Mouse (Mus musculus) c-Kit-negative CD71-positive TER-119-positive erythroid progenitor cells, embryonic 14.5 days (primary cell): ENCODE measurements around the gene Rassf2.

Experiments used
- DNase-seq: peaks from one replicate; pipeline ENCODE4 v3.0.0-alpha.2; 2013; ENCODE audit warnings: low read depth, low spot score

The Rassf2 gene

GRCm38 (mm10) chr2:132029646-132030417 is at the start of gene Rassf2:
Gene Rassf2 (minus strand): TSS chr2:132030258.
- no peak for DNase-seq

DNA sequence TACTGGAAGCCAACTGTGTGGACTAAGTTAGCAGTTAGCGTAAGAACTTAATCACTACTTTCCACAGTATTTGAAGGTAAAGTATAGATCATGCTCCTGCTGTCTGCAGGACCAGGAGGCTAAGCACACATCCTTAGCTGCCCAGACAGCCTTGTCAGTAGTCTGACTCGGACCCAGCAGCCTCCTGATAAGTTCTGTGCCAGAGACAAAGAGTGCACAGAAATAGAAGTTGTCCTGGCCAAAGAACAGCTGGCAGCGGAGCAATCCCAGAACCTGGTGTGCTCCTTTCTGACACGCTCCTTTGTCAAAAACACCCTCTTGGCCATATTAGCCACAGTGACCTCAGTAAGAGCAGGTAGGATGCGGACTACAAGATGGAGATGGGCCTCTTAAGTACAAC is 49.1 kb upstream of the Rassf2 start:
- DNase-seq = no peak

DNA sequence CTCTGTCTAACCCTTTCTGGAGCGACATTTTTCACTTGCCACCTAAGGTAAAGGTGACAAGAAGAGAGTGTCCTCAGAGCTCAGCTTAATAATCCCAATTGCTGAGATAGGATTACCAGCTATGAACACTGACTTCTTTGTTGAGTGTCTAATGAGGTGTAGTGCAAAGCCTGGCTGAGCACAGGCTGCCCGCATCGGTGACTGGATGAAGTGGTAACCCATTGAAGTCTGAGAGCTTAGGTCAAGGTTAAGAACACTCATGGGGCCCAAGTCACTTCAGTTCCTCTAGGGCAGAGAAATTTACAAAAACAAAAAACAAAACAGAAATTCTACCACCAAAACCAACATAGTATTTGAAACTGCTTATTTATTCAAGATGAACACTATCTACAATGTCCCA is 43.0 kb upstream of the Rassf2 start:
- no peak for DNase-seq

GRCm38 (mm10) chr2:132069985-132070735 is 40.1 kb upstream of the Rassf2 start:
- no peak for DNase-seq

- no peak for DNase-seq
Measured at GRCm38 (mm10) chr2:132064185-132064831, 34.2 kb upstream of the Rassf2 start.

- DNase-seq = no peak
Measured at GRCm38 (mm10) chr2:132063776-132064175, 33.7 kb upstream of the Rassf2 start.

DNA sequence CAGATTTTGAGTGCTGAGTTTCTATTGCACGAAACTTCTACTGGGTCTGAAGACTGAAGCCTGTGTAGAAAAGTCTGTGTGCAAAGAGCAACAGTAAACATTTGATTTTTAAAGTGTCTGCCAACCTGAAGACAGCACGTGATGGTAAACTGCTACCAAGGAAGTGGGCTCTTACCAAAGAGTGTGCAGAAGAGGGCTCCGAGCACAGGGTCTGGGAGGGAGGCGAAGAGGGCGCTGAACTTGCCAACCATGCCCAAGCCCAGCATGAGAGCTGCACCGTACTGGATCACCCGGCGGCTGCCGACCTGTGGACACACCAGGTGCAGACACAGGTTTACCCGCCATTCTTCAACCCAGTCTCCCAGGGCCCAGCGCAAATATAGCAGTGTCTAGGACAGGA is 31.8 kb upstream of the Rassf2 start:
- no peak for DNase-seq

- DNase-seq = no peak
Measured at GRCm38 (mm10) chr2:132059919-132060318, 29.9 kb upstream of the Rassf2 start.

- no peak for DNase-seq
Measured at GRCm38 (mm10) chr2:132055349-132055753, 25.3 kb upstream of the Rassf2 start.

GRCm38 (mm10) chr2:132053824-132054223 is 23.8 kb upstream of the Rassf2 start:
- DNase-seq = no peak

DNA sequence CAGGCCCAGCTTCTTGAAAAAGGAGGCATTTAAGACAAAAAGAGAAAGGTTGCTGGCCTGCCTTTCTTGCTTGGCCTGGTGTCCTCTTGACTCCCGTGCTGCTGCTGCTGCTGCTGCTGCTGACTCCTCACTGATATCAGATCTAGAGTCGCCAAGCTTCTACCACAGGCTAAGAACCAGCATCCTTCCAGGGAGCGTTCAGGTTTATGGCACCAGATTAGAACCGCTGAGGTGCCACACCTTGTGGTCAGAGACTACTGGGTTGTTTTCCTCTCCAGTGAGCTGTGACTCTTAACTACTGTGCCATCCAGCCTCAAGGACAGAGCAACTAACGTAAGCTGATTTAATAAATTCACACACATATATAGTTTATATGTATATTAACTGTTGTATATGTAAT is 21.7 kb upstream of the Rassf2 start:
- no peak for DNase-seq

DNA sequence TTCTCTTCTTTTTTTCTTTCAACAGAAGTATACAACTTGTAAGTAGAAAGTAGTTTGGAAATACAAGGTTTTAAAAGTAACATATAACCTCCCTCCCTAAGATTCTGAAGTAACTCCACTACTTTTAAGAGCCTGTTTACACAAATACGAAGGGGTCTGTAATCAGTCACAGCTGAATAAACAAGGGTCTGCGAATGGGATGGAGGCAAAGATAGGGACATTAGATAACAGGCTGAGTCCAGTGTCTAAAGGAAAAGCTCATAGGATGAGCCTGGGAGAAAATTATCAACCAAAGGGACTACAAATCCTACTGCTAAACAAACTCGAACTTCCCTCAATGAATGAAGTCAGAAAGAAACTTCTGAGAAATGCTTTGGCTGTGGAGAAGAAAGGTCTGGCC is 19.9 kb upstream of the Rassf2 start:
- DNase-seq = no peak

DNA sequence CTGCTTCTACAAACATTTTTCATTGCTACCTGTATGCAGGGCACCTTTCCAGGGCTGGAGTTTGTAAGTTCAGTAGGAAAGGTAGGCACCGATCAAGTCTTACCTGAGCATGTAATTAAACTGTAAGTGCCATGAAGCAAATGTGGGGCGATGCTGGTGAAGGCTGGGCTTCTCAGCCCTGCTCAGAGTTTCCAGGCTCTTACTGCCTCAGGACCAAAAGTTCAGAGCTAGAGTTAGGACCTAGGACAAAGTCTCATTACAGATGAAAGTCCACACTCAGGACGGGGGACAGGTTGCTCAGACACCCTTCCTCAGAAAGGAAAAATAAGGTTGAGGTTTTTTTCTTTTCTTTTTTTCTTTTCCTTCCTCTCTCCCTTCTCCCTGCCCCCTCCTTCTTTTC is 19.4 kb upstream of the Rassf2 start:
- DNase-seq = no peak

GRCm38 (mm10) chr2:132048143-132048772 is 18.2 kb upstream of the Rassf2 start:
- no peak for DNase-seq

DNA sequence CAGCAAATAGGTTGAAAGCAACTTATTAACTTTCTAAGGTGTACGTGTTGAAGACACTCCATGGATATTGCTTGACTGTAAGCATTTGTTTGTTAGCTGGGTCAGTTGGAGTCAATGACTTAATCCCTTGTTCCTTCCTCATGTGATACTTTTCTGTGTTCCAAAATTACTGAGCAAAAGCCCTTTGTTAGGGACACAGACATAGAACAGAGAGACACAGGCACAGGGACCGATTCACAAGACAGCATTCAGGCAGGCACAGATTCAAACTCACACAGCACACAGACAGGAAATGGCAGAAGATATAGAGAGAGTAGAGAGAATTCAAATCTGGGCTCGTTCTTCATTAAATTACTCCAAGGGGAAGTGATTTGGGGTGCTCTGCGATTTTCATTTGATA is 17.3 kb upstream of the Rassf2 start:
- no peak for DNase-seq

DNA sequence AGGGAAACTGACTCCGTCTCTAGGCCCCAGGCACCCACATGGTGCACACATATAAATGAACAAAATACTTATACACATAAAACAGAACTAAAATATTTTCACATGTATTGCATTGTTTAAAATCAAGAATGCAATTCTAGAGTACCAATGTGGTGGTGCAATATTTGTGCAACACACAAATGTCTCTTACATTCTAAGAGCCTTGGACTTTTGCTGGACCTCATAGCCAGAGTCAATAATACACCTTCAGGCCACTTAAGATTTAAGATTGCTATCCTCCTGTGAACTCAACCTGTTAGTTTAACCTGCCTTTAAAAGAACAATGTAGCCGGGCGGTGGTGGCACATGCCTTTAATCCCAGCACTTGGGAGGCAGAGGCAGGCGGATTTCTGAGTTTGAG is 16.6 kb upstream of the Rassf2 start:
- DNase-seq = no peak

- DNase-seq = no peak
Measured at GRCm38 (mm10) chr2:132044320-132045274, 14.5 kb upstream of the Rassf2 start.

- no peak for DNase-seq
Measured at GRCm38 (mm10) chr2:132043101-132043621, 13.1 kb upstream of the Rassf2 start.

- DNase-seq = no peak
Measured at GRCm38 (mm10) chr2:132039894-132040293, 9.8 kb upstream of the Rassf2 start.

- no peak for DNase-seq
Measured at GRCm38 (mm10) chr2:132036326-132036725, 6.3 kb upstream of the Rassf2 start.

GRCm38 (mm10) chr2:132035470-132035835 is 5.4 kb upstream of the Rassf2 start:
- no peak for DNase-seq
